Mouse (Mus musculus): ENCODE measurements around the gene Phtf2.
"Not testable (repeated sequence)": the region's sequence is repeated elsewhere in the genome, so short reads cannot be mapped to it uniquely, and the experiment has no call there.

The Phtf2 gene

GRCm38 (mm10) chr5:20765365-20765920 is 116.5 kb downstream of the Phtf2 start:
- DNase-seq, result no peak

- not testable (repeated sequence) for DNase-seq
Measured at GRCm38 (mm10) chr5:20762441-20762840, 119.5 kb downstream of the Phtf2 start.

- no peak for DNase-seq
Measured at GRCm38 (mm10) chr5:20760368-20761162, 121.4 kb downstream of the Phtf2 start.

- DNase-seq, result no peak
Measured at GRCm38 (mm10) chr5:20759771-20760170, 122.2 kb downstream of the Phtf2 start.

GRCm38 (mm10) chr5:20753963-20754362 is 128.0 kb downstream of the Phtf2 start:
- DNase-seq, result no peak

GRCm38 (mm10) chr5:20753096-20753495 is 128.8 kb downstream of the Phtf2 start:
- no peak for DNase-seq

GRCm38 (mm10) chr5:20751696-20752095 is 130.2 kb downstream of the Phtf2 start:
- no peak for DNase-seq

- no peak for DNase-seq
Measured at GRCm38 (mm10) chr5:20751000-20751399, 130.9 kb downstream of the Phtf2 start.

GRCm38 (mm10) chr5:20749535-20749934 is 132.4 kb downstream of the Phtf2 start:
- DNase-seq, result no peak

GRCm38 (mm10) chr5:20748856-20749255 is 133.1 kb downstream of the Phtf2 start:
- no peak for DNase-seq

GRCm38 (mm10) chr5:20748142-20748541 is 133.8 kb downstream of the Phtf2 start:
- DNase-seq, result no peak

- no peak for DNase-seq
Measured at GRCm38 (mm10) chr5:20741936-20742335, 140.0 kb downstream of the Phtf2 start.

GRCm38 (mm10) chr5:20741193-20741592 is 140.7 kb downstream of the Phtf2 start:
- no peak for DNase-seq

GRCm38 (mm10) chr5:20738795-20739194 is 143.1 kb downstream of the Phtf2 start:
- DNase-seq, result no peak

- not testable (repeated sequence) for DNase-seq
Measured at GRCm38 (mm10) chr5:20723226-20723625, 158.7 kb downstream of the Phtf2 start.

GRCm38 (mm10) chr5:20720201-20720900 is 161.6 kb downstream of the Phtf2 start:
- no peak for DNase-seq

- not testable (repeated sequence) for DNase-seq
Measured at GRCm38 (mm10) chr5:20715980-20716379, 165.9 kb downstream of the Phtf2 start.

- DNase-seq, result not testable (repeated sequence)
Measured at GRCm38 (mm10) chr5:20714619-20715018, 167.3 kb downstream of the Phtf2 start.

GRCm38 (mm10) chr5:20710845-20711244 is 171.1 kb downstream of the Phtf2 start:
- not testable (repeated sequence) for DNase-seq
